11 mouse cellular contexts compared by ENCODE assay signal in the genomic region with DNA sequence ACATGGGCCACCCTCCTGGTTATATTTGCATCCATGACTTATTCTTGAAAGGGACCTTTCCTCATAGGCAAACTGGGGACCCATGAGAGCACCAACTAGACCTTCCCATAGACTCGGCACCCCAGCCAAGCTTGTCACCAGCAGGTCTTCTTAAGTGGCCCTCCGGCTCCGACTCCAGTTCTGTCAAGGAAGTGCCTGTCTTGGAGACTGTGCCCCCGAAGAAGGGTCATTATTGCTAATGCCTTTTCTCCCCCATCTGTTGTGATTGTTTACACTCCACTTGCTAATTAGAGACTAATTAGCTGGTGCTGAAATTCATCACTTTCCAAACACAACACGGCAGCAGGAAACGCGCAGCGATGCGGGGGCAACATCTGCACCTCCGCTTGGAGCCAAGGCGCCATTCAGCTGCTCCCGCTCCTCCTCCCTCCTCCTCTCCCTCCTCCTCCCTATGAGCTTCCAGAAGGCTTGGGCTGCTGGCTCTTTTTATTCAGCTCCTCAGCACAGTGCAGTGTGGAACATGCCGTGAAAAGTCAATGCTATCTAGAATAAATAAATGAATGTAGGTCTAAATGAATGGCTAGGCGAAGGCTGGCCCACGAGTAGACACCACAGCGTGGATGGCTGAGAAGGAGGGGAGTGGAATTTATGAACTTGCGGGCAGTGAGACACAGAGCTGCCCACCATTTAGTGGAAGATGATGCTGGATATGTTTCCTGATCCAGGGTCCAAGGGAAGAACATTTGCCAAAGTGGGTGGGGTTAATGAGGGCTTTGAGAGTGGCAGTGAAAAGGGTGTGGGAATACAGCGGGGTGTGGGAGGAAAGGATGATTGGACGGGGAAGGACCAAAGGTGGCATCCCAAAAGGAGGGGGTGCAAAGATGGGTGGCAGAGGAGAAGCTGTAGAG.
A peak's percentile ranks its signal among the peaks of the same experiment; 100 is the strongest.
DNase-seq lines count a peak whose midpoint lies in the region; ATAC-seq lines count a peak whose summit lies in the region.
"Had no signal": no experiment of that assay in that cellular context is flagged by ENCODE, and none has a peak within 500 bp of the region (broad histone marks: within the 10 kb centered on the region; RNA-seq: fewer than 3 reads in every experiment).

No protein-coding gene starts in this region.

- no peak overlapping the region for H3K27ac ChIP-seq in heart, embryonic 11.5 days (ENCODE audit: low read depth, low read length)
- peak overlapping the region; percentile 44; the same call in 1 of the 2 replicates for H3K27ac ChIP-seq in forebrain, embryonic 14.5 days (ENCODE audit: low read depth, low read length)
- H3K27ac ChIP-seq in midbrain, embryonic 15.5 days: peak overlapping the region; percentile 56; the same call in 1 of the 2 replicates
- H3K27ac ChIP-seq: gastrocnemius, adult 2 months; liver, embryonic 15.5 days; stomach, embryonic 15.5 days had no signal

- no peak overlapping the region for H3K4me3 ChIP-seq in heart, embryonic 11.5 days (ENCODE audit: low read depth, low read length)
- H3K4me3 ChIP-seq in forebrain, embryonic 14.5 days (ENCODE audit: low read depth, low read length): no peak overlapping the region
- H3K4me3 ChIP-seq in midbrain, embryonic 15.5 days: no peak overlapping the region
- H3K4me3 ChIP-seq: gastrocnemius, adult 2 months; liver, embryonic 15.5 days; stomach, embryonic 15.5 days had no signal

- H3K4me1 ChIP-seq in heart, embryonic 11.5 days (ENCODE audit: control insufficient read depth, insufficient read depth, low read length): no peaks in the 10 kb centered on the region
- peaks cover 19% of the 10 kb centered on the region for H3K4me1 ChIP-seq in forebrain, embryonic 14.5 days (ENCODE audit: control insufficient read depth, insufficient read depth, low read length)
- peaks cover 35% of the 10 kb centered on the region for H3K4me1 ChIP-seq in midbrain, embryonic 15.5 days
- H3K4me1 ChIP-seq: liver, embryonic 15.5 days had no signal

- H3K36me3 ChIP-seq in heart, embryonic 11.5 days (ENCODE audit: control insufficient read depth, insufficient read depth, low read length): no peaks in the 10 kb centered on the region
- H3K36me3 ChIP-seq in forebrain, embryonic 14.5 days (ENCODE audit: control insufficient read depth, insufficient read depth, low read length): no peaks in the 10 kb centered on the region
- H3K36me3 ChIP-seq in midbrain, embryonic 15.5 days (replicated peaks): no peaks in the 10 kb centered on the region
- H3K36me3 ChIP-seq: liver, embryonic 15.5 days; stomach, embryonic 15.5 days had no signal

- H3K9me3 ChIP-seq in heart, embryonic 11.5 days (replicated peaks; ENCODE audit: control insufficient read depth, low read length): peaks cover 22% of the 10 kb centered on the region
- peaks cover 12% of the 10 kb centered on the region; the same call in 1 of the 2 replicates for H3K9me3 ChIP-seq in forebrain, embryonic 14.5 days (replicated peaks; ENCODE audit: control insufficient read depth, low read length)
- no peaks in the 10 kb centered on the region for H3K9me3 ChIP-seq in midbrain, embryonic 15.5 days

- no peaks in the 10 kb centered on the region for H3K27me3 ChIP-seq in heart, embryonic 11.5 days (ENCODE audit: control insufficient read depth, insufficient read depth, low read length)
- no peaks in the 10 kb centered on the region for H3K27me3 ChIP-seq in forebrain, embryonic 14.5 days (replicated peaks; ENCODE audit: control insufficient read depth, insufficient read depth, low read length)
- no peaks in the 10 kb centered on the region for H3K27me3 ChIP-seq in midbrain, embryonic 15.5 days (replicated peaks)
- H3K27me3 ChIP-seq: liver, embryonic 15.5 days; stomach, embryonic 15.5 days had no signal

- no peak overlapping the region for H3K9ac ChIP-seq in heart, embryonic 11.5 days (ENCODE audit: low read depth, low read length)
- no peak overlapping the region for H3K9ac ChIP-seq in forebrain, embryonic 14.5 days (ENCODE audit: low read length)
- H3K9ac ChIP-seq in midbrain, embryonic 15.5 days: no peak overlapping the region
- H3K9ac ChIP-seq: liver, embryonic 15.5 days; stomach, embryonic 15.5 days had no signal

- DNase-seq in heart, adult 18-20 months: peak; percentile 9 to 29
- peak; percentile 91 for DNase-seq in forebrain, embryonic 14.5 days (ENCODE audit: low spot score)
- peak; percentile 64 to 71 for DNase-seq in layer of hippocampus, adult 8-10 months (ENCODE audit: low spot score in 2 of 2)
- DNase-seq in embryo, embryonic 11 days: no peak
- DNase-seq in c-Kit-positive CD71-positive TER-119-positive erythroid progenitor cells, embryonic 14.5 days (ENCODE audit: low spot score): no peak
- DNase-seq: gastrocnemius, adult 2 months had no signal

- ATAC-seq in heart, embryonic 11.5 days (replicated peaks; ENCODE audit: insufficient number of reproducible peaks, low FRiP score, low TSS enrichment): no peak
- ATAC-seq in forebrain, embryonic 14.5 days: peak; percentile 94
- ATAC-seq in midbrain, embryonic 15.5 days (replicated peaks): peak; percentile 59; the same call in 1 of the 2 replicates
- ATAC-seq in erythroid progenitor cell, adult 5-6 weeks (replicated peaks; ENCODE audit: low FRiP score, poor library complexity, severe bottlenecking): no peak

- no peak overlapping the region for H3K4me2 ChIP-seq in heart, embryonic 11.5 days
- H3K4me2 ChIP-seq in forebrain, embryonic 14.5 days (ENCODE audit: low read length): no peak overlapping the region
- H3K4me2 ChIP-seq in midbrain, embryonic 15.5 days: no peak overlapping the region
- H3K4me2 ChIP-seq: liver, embryonic 15.5 days; stomach, embryonic 15.5 days had no signal

- 86% methylated on average over 19 of the region's 19 CpGs for whole genome bisulfite sequencing in heart, embryonic 11.5 days (ENCODE audit: insufficient replicate concordance)
- 30% methylated on average over 19 of the region's 19 CpGs for WGBS in forebrain, embryonic 14.5 days
- WGBS in midbrain, embryonic 15.5 days: 71% methylated on average over 19 of the region's 19 CpGs

Comparison
In these comparisons a context has a peak if more than half of its experiments do, and no peak if none do; other contexts are left out.
1. DNase-seq: peak in heart, adult 18-20 months (2 of 2), forebrain, embryonic 14.5 days (single experiment) and layer of hippocampus, adult 8-10 months (2 of 2); none in embryo, embryonic 11 days (single experiment) and c-Kit-positive CD71-positive TER-119-positive erythroid progenitor cells, embryonic 14.5 days (single experiment).
2. ATAC-seq: peak in forebrain, embryonic 14.5 days (single experiment) and midbrain, embryonic 15.5 days (single experiment); none in heart, embryonic 11.5 days (single experiment) and erythroid progenitor cell, adult 5-6 weeks (single experiment).